Comparison of ENCODE assay signal across 8 mouse cellular contexts in genomic region chr2:153014758-153015593, GRCm38 (mm10). TPM values are rescaled to one million over a fixed set of nuclear protein-coding genes. Genes with fewer than 3 reads are reported as not detected.
A peak's percentile ranks its signal among the peaks of the same experiment; 100 is the strongest.
DNase-seq lines count a peak whose midpoint lies in the region; ATAC-seq lines count a peak whose summit lies in the region.

Gene Pdrg1 (minus strand): TSS chr2:153015427.

- peak; percentile 96 for ATAC-seq in intestine, embryonic 14.5 days (replicated peaks; ENCODE audit: low FRiP score, low TSS enrichment, low read depth)

- DNase-seq in adrenal gland, adult 18-20 months (ENCODE audit: low spot score in 2 of 2): peak; percentile 97
- peak; percentile 97 for DNase-seq in embryo, embryonic 11 days
- peak; percentile 88 for DNase-seq in gastrocnemius, postnatal 25 days
- peak; percentile 95 for DNase-seq in intestine, embryonic 14.5 days (ENCODE audit: low spot score)
- DNase-seq in left cerebral cortex, postnatal 14 days (ENCODE audit: low spot score in 2 of 2): peak; percentile 92 to 97
- peak; percentile 96 for DNase-seq in mesoderm, embryonic 11.5 days (ENCODE audit: low read depth, low spot score)
- DNase-seq in right cerebral cortex, postnatal 36 days (ENCODE audit: low spot score in 2 of 2): peak; percentile 89 to 93
- peak; percentile 90 for DNase-seq in yolk sac, embryonic 10.5 days (ENCODE audit: low spot score)

- peaks cover 7% of the 10 kb centered on the region for H3K4me1 ChIP-seq in intestine, embryonic 14.5 days (replicated peaks; ENCODE audit: control insufficient read depth, insufficient read depth, low read length)

- no peaks in the 10 kb centered on the region for H3K27me3 ChIP-seq in intestine, embryonic 14.5 days (replicated peaks; ENCODE audit: control insufficient read depth, insufficient read depth, low read length)

- H3K36me3 ChIP-seq in intestine, embryonic 14.5 days (ENCODE audit: control insufficient read depth, insufficient read depth, low read length): peaks cover 33% of the 10 kb centered on the region

- peak within 1 kb of the TSS; percentile 70 for H3K9ac ChIP-seq in intestine, embryonic 14.5 days (ENCODE audit: low read length)

- intact Hi-C loops in left cerebral cortex, postnatal 14 days (cut with DNase I): loop anchor here (5.0 kb wide), 2 partner anchors 68 to 103 kb away; partner anchors contain the start of gene Mylk2

- H3K27ac ChIP-seq in intestine, embryonic 14.5 days (ENCODE audit: low read depth): no peak within 1 kb of the TSS

- H3K9me3 ChIP-seq in intestine, embryonic 14.5 days (ENCODE audit: control insufficient read depth, low read length): no peaks in the 10 kb centered on the region

- 1% methylated on average over 54 of the region's 54 CpGs for WGBS in intestine, embryonic 14.5 days

- H3K4me3 ChIP-seq in intestine, embryonic 14.5 days (ENCODE audit: low read depth, low read length): peak within 1 kb of the TSS; percentile 90

- peak within 1 kb of the TSS; percentile 92 for H3K4me2 ChIP-seq in intestine, embryonic 14.5 days (ENCODE audit: low read length)

RNA-seq across cellular contexts. Expression of gene Pdrg1, which starts in this region (rescaled TPM):
- total RNA-seq in adrenal gland, adult 18-20 months (2021): 100 to 1,000 TPM; 187 to 200 TPM
- 10 to 100 TPM; 71.0 to 76.9 TPM for total RNA-seq in gastrocnemius, postnatal 25 days (2021)
- polyA plus RNA-seq in intestine, embryonic 14.5 days (2014; fragmentation: Nextera tagmentation; extraction: Ambion mirVana): 53.9 and 59.6 TPM in 2 replicates
- 10 to 100 TPM; 52.5 to 53.3 TPM for total RNA-seq in left cerebral cortex, postnatal 14 days (2021)
